Mouse (Mus musculus) neural tube, embryonic 10.5 days (tissue): Measurements from ENCODE around the gene Ptprs.
A peak's percentile ranks its signal among the peaks of the same experiment; 100 is the strongest.

Experiments used
- DNase-seq: peaks from one replicate; pipeline ENCODE4 v3.0.0-alpha.2; 2017; ENCODE audit warnings: low spot score; ENCODE audit errors: extremely low spot score

Gene Ptprs

DNA sequence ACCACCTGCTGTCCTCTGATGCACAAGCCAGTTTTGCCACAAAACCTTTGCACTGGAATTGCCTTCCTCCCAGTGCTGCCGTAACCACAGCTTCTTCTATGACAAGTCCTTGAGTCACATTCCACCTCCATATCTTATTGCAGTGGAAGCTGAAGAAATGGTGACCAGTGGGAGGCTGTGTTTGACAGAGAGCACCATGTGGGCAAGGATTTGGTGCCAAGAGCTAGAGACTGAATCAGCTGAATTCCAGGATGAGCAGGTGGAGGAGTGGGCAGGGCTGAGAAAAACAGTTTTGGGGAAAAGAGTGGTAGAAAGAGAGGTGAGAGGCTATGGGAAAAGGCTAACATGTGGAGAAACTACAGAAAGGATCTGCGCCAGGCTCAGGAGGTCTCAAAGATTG lies 17.6 kb upstream of the Ptprs start:
- no peak for DNase-seq

DNA sequence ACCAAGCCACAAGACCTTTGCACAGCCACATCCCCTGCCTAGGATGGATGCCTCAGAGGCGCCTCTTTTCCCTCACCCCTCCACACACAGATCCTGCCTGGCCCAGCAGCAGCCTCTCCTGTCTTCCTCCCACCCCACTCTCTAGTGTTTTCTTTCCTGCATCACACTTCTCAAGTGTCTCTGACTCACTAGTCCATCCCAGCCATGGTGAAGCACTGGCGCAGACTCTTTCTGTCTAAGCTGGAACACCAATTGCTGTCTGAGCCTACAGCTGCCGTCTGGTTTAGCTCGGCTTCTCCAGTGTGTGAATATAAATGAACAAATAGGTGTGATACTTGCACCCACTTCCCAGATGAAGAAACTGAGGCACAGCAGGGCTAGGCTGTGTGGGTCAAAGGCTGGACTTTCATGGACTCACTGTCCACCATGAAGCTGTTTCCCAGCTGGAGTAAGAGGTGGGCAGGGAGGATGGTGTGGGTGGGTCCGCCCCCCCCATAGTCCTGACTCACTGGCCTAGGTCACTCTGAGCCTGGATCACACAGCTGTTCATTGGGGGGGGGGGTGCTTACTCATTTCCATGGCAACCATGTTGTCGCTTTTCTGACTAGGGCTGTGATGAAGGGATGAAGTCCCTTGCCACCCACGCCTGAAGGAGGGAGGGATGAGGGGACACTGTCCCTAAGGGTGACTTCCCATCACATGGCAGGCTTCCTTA lies 14.3 kb upstream of the Ptprs start:
- no peak for DNase-seq

DNA sequence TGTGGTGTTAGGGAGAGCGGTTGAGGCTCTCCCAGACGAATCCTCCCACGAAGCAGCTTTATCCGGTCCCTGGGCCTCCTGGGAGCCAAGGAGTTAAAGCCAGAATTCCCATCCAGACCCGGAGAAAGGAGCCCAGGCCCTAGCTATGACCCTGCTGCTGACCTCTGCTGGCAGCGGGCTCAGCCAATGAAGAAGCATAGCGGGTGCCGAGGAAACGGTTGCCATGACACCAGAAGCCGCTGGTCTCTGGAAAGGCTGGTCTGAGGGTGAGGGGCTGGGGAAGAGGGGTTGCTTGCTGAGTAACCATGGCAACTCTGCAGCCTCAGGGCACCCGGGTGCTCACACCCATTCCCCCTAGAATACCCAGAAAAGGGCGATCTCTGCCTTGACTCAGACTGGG lies 11.7 kb upstream of the Ptprs start:
- peak; percentile 83 for DNase-seq

- DNase-seq, result peak; percentile 75
Observed at GRCm38 (mm10) chr17:56487441-56487888, 11.2 kb upstream of the Ptprs start.

- no peak for DNase-seq
Observed at GRCm38 (mm10) chr17:56485926-56486325, 9.6 kb upstream of the Ptprs start.

DNA sequence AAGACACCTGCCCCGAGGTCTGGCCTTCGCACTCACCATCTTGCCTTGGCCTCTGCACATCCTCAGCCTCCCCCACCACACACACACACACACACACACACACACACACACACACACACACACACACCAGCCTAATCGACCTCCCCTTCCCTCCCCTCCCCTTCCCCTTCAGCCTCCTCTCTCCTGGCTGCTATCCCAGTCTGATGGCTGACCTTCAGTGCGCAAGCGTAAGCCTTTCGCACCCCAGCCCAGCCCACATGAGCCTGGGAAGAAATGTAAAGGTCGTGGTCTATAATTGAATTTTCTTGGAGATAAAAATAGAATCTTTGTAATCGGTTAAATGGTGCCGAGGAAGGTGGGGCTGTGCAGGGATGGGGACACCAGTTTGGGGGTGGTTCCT lies 8.8 kb upstream of the Ptprs start:
- DNase-seq, result no peak

DNA sequence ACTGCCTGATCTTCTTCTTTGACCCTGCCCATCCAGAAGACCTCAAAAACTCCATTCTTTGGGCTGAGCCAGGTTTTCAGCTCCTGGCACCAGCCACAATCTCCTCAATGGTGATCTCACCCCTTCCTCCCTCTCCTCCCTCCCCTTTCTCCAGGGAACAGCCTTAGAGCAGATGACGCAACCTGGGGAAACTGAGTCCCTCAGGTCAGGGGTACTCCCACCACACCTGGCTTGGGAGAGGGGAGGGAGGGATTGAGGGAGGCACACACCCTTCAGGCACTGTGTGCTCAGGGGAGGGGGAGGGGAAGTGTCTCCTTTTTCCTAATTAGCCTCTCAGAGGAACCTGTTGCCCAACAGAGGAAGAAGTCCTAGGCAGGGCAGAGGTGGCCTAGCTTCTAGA lies 6.4 kb upstream of the Ptprs start:
- no peak for DNase-seq

- peak; percentile 81 for DNase-seq
Observed at GRCm38 (mm10) chr17:56479358-56479757, 3.1 kb upstream of the Ptprs start.

GRCm38 (mm10) chr17:56478191-56478611 lies 1.9 kb upstream of the Ptprs start:
- DNase-seq, result no peak

DNA sequence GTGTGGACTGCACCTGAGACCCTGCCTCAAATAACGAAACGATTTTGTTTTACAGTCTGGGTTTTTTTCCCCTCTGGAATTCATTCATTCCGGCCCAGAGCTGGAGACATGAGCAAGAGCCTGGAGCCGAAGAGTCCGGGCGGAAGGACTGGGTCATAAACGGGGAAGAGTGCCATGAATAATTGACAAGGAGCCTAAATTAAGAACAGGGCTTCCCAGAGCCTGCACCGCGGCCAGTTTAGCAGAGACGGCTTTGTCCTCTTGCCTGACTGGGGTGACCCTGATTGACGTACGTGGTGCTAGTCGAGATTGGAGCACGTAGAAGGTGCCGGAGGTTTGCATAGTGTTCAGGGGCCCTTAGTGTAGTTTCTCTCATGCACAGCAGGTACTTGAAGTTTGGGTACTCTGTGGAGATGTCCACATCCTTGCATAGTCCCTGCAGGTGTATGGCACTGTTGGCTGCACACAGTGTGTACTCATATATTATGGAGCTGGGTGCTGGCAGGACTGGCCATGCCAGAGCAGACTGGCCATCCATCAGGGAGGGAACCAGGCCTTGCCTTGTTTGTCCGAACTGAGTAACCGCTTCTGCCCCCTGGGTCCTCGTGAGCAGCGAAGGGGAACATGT lies 1.0 kb upstream of the Ptprs start:
- DNase-seq, result no peak

- peak; percentile 86 for DNase-seq
Observed at GRCm38 (mm10) chr17:56475584-56476401, 490 bp downstream of the Ptprs start.

DNA sequence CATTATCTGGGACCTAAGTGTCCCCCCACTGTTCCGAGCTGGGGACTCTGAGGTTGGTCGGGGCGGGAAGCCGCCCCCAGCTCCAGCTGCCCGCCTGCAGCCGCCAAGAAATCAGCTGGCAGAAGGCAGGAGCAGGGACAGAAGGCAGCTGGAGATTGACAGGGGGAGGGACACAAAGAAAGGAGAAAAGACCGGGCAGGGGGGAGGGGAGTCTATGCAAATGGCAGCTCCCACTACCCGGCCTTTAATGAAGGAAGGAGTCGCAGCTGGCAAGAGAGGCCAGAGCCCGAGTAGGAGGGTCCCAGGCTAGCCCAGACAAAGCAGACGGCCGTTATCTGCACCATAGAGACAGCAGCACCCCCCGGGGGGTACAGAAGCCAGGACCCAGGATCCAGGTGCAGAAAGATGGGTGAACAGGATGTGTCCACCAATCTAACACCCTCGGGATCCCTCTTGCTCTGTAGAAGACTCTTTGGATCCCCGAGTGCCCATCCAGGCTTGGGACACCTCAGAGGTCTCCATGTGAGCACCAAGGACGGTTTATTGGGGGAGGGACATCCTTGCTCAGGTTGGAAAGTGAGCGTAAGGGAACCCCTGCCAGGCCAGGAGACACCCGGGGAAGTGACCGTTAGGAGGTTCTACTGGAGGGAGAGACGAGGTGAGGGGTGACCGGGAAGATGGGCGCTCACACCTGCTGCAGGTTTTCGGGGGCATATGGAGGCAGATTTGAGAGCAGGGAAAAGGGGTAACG lies 1.3 kb downstream of the Ptprs start:
- peak; percentile 74 for DNase-seq

DNA sequence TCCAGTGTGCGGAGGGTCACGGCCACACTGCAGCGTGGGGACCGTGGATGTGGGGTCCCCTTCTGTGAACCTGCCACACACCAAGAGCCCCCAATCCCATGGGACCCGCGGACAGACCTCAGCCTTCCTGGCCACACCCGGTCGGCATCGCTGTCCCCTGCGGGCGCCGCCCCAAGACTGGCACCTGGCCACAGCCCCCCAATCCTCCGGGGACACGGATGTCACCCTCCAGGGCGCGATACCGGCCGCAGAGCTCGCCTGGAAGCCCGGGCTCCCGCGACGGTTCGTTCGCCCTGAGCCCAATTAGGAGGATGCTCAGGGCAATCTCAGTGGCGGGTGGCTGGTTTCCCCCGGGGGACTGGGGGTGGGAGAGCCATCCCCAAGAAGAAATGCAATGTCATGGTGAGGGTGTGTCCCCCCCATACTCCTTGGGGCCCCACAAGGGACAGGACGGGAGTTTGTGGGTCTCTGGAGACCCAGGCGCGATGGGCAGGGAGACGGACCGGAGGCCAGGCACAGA lies 1.9 kb downstream of the Ptprs start:
- no peak for DNase-seq

DNA sequence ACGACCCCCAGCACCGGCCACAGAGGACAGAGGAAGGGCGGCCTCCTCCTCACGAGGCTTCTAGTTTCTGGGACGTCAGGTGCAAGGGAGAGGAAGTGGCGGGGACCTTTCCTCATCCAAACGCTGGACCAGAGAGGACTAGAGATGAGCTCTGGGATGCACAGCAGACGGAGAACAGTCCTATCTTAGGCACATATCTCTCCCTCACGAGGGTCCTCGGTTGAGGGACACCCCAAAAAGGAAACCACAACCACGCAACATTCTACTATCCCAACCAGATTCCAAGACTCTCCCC lies 2.7 kb downstream of the Ptprs start:
- peak; percentile 45 for DNase-seq

DNA sequence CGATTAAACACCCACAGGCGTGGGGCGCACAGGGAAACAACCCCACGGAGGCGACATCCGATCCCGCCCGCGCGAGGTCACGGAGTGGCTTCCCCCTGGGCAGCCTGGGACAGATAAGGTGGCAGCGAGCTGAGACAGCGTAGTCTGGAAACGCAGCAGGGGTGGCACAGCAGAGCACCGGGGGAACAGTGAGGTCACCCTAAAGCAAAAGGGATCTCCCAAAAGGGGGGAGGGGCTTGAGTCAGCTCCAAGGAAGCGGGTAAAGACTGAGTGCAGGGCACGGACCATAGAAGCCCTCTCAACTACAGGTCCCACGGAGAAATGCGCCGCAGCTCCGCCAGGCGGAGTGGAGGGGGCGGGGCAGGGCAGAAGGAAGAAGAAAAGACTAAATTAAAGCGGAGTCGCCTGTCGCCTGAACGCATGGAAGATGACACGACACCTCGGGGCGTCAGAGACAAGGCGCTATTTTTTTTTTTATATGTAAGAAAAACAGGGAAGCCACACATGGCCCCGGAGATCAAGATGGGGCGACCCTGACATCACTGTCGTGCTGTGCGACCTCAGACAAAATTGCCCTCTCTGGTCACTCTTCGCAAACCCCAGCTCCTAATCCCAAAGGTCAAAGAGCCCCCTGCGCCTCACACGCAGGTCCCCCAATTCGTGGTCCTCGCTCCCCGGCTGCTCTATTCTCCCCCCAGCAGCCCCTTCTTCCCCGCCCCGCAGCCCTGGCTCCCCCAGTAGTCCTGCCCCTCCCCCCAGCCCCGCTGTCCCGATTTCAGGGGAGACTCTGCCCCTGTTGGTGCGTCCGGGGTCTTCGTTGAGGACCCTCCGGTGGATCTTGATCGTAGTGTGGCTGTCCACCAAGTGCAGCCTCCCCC lies 3.3 kb downstream of the Ptprs start:
- DNase-seq, result peak; percentile 71

- no peak for DNase-seq
Observed at GRCm38 (mm10) chr17:56472121-56472520, 4.2 kb downstream of the Ptprs start.

DNA sequence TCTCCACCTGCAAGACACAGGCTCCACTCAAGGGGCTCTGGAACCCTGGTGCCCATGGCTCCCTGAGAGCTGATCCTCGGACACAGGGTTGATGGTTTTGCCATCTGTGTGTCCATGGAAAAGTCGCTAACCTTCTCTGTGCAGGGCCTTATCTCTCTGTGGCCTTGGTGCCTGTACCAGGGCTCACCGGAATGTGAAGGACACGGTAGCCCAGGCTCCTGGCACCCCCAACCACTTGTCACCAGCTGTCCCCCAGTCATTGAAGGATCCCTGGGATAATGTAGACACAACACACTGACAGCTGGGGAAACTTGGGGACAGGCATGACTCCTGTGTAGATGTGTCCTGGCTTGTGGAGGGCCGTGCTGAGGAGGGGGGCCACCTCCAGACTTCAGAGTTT lies 5.1 kb downstream of the Ptprs start:
- DNase-seq, result no peak

GRCm38 (mm10) chr17:56470571-56470970 lies 5.7 kb downstream of the Ptprs start:
- DNase-seq, result no peak

- DNase-seq, result no peak
Observed at GRCm38 (mm10) chr17:56470001-56470436, 6.3 kb downstream of the Ptprs start.

DNA sequence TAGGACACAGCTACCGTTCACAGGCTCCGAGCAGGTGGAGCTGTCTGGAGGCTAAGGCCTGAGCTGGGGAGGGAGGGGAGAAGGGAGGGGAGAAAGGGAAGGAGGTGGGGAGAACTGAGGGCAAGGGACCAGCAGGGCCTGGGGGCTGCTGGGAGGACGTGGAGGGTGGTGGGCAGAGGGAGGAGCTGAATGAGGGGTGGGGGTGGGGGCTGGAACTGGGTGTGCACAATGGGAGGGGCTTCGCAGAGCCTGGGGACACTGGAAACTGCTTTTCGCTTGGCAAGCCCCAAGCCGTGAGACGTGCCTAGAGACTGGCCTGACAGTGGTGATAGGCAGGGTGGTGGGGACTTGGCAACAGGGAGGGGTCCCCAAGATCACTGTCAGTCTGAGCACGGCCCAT lies 7.0 kb downstream of the Ptprs start:
- DNase-seq, result no peak
